Mouse (Mus musculus): ENCODE results near the gene Ldlr.

DNA sequence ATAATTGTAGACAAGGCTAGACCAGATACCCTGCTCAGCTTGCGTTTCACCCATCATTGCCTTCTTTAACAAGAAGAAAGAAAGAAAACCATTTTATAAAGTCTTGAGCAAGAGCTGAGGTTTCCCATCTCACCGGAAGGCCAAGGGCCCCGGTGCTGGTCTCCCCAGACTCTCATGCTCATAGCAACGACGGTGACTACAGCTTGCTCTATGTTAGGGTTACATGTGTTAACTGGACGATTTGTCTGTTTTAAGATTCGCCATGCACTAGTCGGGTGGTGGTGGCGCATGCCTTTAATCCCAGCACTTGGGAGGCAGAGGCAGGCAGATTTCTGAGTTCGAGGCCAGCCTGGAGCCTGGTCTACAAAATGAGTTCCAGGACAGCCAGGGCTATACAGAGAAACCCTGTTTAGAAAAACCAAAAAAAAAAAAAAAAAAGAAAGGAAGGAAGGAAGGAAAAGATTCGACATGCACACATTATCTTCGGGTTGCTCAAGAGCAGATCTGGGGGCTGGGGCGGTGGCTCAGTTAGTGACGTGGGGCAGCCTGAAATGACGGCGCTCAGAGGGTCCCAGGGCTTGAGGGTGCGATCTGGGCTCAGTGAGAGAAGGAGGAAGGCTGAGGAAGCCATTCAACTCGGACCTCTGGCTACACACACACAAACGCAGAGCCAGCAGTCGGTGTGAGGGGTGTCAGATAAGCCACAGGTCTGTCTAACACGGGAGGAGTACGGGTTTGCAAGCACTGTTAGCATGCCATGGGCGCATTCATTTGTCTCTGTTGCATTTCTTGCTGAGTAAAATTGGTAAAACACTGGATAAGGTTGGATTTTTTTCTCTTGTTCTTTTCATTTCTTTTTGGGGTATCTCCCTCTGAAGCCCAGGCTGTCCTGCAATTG is 2.2 kb downstream of the Ldlr start:
- TF ChIP-seq CTCF (conservative IDR thresholded peaks at IDR 0.05; ENCODE audit: low read length), result no peak
- TF ChIP-seq POU5F1 (IDR thresholded peaks at IDR 0.05; ENCODE audit: borderline replicate concordance, low read length), result no peak

Data from E14TG2a.4 (cell line).